ENCODE assay signal across 9 mouse cellular contexts in the genomic region with DNA sequence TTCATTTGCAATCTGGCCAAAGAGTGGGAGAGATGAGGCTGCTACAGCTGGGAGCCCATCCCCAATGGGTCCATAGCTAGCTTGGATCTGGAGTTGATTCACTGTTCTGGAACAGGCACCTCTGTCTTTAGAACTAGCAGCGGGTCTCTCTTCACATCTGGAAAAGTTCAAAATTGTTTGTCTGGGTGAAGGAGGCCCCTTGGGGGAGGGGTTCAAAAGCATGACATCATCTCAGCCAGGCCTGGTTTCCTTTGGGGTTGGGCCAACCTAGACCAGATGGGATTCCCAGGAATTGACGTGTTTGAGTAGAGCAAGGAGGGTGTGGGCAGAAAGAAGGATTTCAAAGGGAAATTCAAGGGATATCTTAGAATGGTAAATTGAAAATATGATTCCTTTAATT. TPM values are rescaled to one million over a fixed set of nuclear protein-coding genes. Genes with fewer than 3 reads are reported as not detected.
A peak's percentile ranks its signal among the peaks of the same experiment; 100 is the strongest.
DNase-seq lines count a peak whose midpoint lies in the region; ATAC-seq and TF ChIP-seq lines count a peak whose summit lies in the region.
"Had no signal": no experiment of that assay in that cellular context is flagged by ENCODE, and none has a peak within 500 bp of the region (broad histone marks: within the 10 kb centered on the region; RNA-seq: fewer than 3 reads in every experiment).

No protein-coding gene starts in this region.

- H3K27ac ChIP-seq in kidney, adult 2 months (ENCODE audit: insufficient read depth, low read depth, low read length), result no peak overlapping the region
- H3K27ac ChIP-seq in kidney, embryonic 16.5 days (ENCODE audit: low read length), result no peak overlapping the region
- no peak overlapping the region for H3K27ac ChIP-seq in hindbrain, embryonic 11.5 days (ENCODE audit: low read depth, low read length)
- H3K27ac ChIP-seq: forebrain, embryonic 13.5 days had no signal

- no peak overlapping the region for H3K4me2 ChIP-seq in kidney, embryonic 16.5 days (replicated peaks; ENCODE audit: low read depth, low read length)
- no peak overlapping the region for H3K4me2 ChIP-seq in hindbrain, embryonic 11.5 days (replicated peaks; ENCODE audit: low read depth, low read length)
- H3K4me2 ChIP-seq: forebrain, embryonic 13.5 days had no signal

- no peaks in the 10 kb centered on the region for H3K4me1 ChIP-seq in kidney, adult 2 months (ENCODE audit: control insufficient read depth, insufficient read depth, low read length)
- H3K4me1 ChIP-seq in kidney, embryonic 16.5 days (ENCODE audit: insufficient read depth, low read length), result no peaks in the 10 kb centered on the region; the same call in 1 of the 2 replicates
- H3K4me1 ChIP-seq in hindbrain, embryonic 11.5 days (replicated peaks; ENCODE audit: control insufficient read depth, insufficient read depth, low read length), result no peaks in the 10 kb centered on the region
- H3K4me1 ChIP-seq: forebrain, embryonic 13.5 days had no signal

- no peaks in the 10 kb centered on the region for H3K9me3 ChIP-seq in kidney, embryonic 16.5 days (ENCODE audit: low read length)
- no peaks in the 10 kb centered on the region for H3K9me3 ChIP-seq in hindbrain, embryonic 11.5 days (ENCODE audit: control insufficient read depth, low read length)
- H3K9me3 ChIP-seq: forebrain, embryonic 13.5 days had no signal

- ATAC-seq in kidney, embryonic 16.5 days (ENCODE audit: low FRiP score, low TSS enrichment), result no peak
- no peak for ATAC-seq in hindbrain, embryonic 11.5 days (ENCODE audit: low FRiP score)
- ATAC-seq in CD4-positive, CD25-positive, alpha-beta regulatory T cell, adult 4 months, result no peak
- ATAC-seq: forebrain, embryonic 13.5 days had no signal

- H3K4me3 ChIP-seq in kidney, adult 2 months (ENCODE audit: insufficient read depth, low read depth, low read length), result no peak overlapping the region
- no peak overlapping the region for H3K4me3 ChIP-seq in kidney, embryonic 16.5 days (ENCODE audit: low read length)
- no peak overlapping the region for H3K4me3 ChIP-seq in hindbrain, embryonic 11.5 days (ENCODE audit: low read depth, low read length)
- H3K4me3 ChIP-seq: forebrain, embryonic 13.5 days had no signal

- WGBS in kidney, adult 2 months, result 56% methylated on average over 2 of the region's 2 CpGs
- 49% methylated on average over 2 of the region's 2 CpGs for WGBS in kidney, embryonic 16.5 days
- WGBS in hindbrain, embryonic 11.5 days, result 66% methylated on average over 2 of the region's 2 CpGs

- H3K27me3 ChIP-seq in kidney, adult 2 months (replicated peaks; ENCODE audit: control insufficient read depth, insufficient read depth, low read length), result no peaks in the 10 kb centered on the region; the same call in 1 of the 2 replicates
- H3K27me3 ChIP-seq in kidney, embryonic 16.5 days (ENCODE audit: insufficient read depth, low read length), result no peaks in the 10 kb centered on the region
- no peaks in the 10 kb centered on the region for H3K27me3 ChIP-seq in hindbrain, embryonic 11.5 days (ENCODE audit: control insufficient read depth, insufficient read depth, low read length)
- H3K27me3 ChIP-seq: forebrain, embryonic 13.5 days had no signal

- no peak overlapping the region for H3K9ac ChIP-seq in kidney, embryonic 16.5 days (replicated peaks; ENCODE audit: low read length)
- H3K9ac ChIP-seq in hindbrain, embryonic 11.5 days (ENCODE audit: low read depth, low read length), result no peak overlapping the region
- H3K9ac ChIP-seq: forebrain, embryonic 13.5 days had no signal

- TF ChIP-seq CTCF in kidney, adult 2 months (conservative IDR thresholded peaks at IDR 0.05; ENCODE audit: insufficient read depth, insufficient read length, low read depth, low read length), result no peak

- DNase-seq in kidney, adult 2 months, result peak; percentile 51
- peak; percentile 93 for DNase-seq in NIH3T3 (ENCODE audit: low read depth)
- DNase-seq in gastrocnemius, adult 8-10 months (ENCODE audit: low spot score in 2 of 2), result peak; percentile 76
- peak; percentile 28 to 33 for DNase-seq in kidney, postnatal 36 days
- DNase-seq in hindbrain, embryonic 11.5 days (ENCODE audit: low spot score), result no peak
- DNase-seq in neural tube, embryonic 10.5 days (ENCODE audit: extremely low spot score, low spot score), result no peak

- no peak for TF ChIP-seq POLR2A in kidney, adult 2 months (IDR thresholded peaks at IDR 0.05; ENCODE audit: low read depth, low read length)

- H3K36me3 ChIP-seq in kidney, adult 2 months (ENCODE audit: control insufficient read depth, insufficient read depth, low read length), result no peaks in the 10 kb centered on the region
- H3K36me3 ChIP-seq in kidney, embryonic 16.5 days (ENCODE audit: insufficient read depth, low read length), result no peaks in the 10 kb centered on the region
- no peaks in the 10 kb centered on the region for H3K36me3 ChIP-seq in hindbrain, embryonic 11.5 days (ENCODE audit: control insufficient read depth, insufficient read depth, low read length)

RNA-seq across cellular contexts. Expression of gene Cd34, which starts 6.8 kb away (rescaled TPM):
- polyA plus RNA-seq in kidney, adult 2 months (2012; rRNA removed), result 33.9 and 37.5 TPM in 2 replicates
- polyA plus RNA-seq in kidney, embryonic 16.5 days (2015; fragmentation: Nextera tagmentation; extraction: Ambion mirVana), result 106 and 114 TPM in 2 replicates
- 10 to 100 TPM; 25.2 to 34.4 (median 30.6) TPM for total RNA-seq in gastrocnemius, adult 8-10 months (2022)
- 55.3 and 58.3 TPM in 2 replicates for polyA plus RNA-seq in hindbrain, embryonic 11.5 days (2014; fragmentation: Nextera tagmentation; extraction: Ambion mirVana)
- under 1 TPM in 1 of 2 experiments, not detected in 1; 0.48 TPM for polyA plus RNA-seq in CD4-positive, CD25-positive, alpha-beta regulatory T cell, adult 4 months (2017; shearing (Covaris generic))

Comparison
In these comparisons a context has a peak if more than half of its experiments do, and no peak if none do; other contexts are left out.
1. DNase-seq: peak in kidney, adult 2 months (single experiment), NIH3T3 (single experiment), gastrocnemius, adult 8-10 months (2 of 2) and kidney, postnatal 36 days (2 of 2); none in hindbrain, embryonic 11.5 days (single experiment) and neural tube, embryonic 10.5 days (single experiment).
2. RNA of gene Cd34, which starts 6.8 kb away (polyA plus RNA-seq): 106 to 114 TPM in kidney, embryonic 16.5 days, 55.3 to 58.3 TPM in hindbrain, embryonic 11.5 days and 33.9 to 37.5 TPM in kidney, adult 2 months; 0.48 TPM in CD4-positive, CD25-positive, alpha-beta regulatory T cell, adult 4 months; every median in the first group is over 10 times any median in the second.